Mouse (Mus musculus): ENCODE results near the gene Srf. TPM values are rescaled to one million over a fixed set of nuclear protein-coding genes. Genes with fewer than 3 reads are reported as not detected.

The Srf gene
- polyA plus RNA-seq, 1 experiment from 2014 or later: 11.9 TPM

- H3K27ac ChIP-seq (ENCODE audit: low read depth): no peak overlapping the region
These were observed 34.8 kb downstream of the Srf start for GRCm38 (mm10) chr17:46521174-46521573.

GRCm38 (mm10) chr17:46520385-46520979, 35.5 kb downstream of the Srf start:
- H3K9me3 ChIP-seq (ENCODE audit: control insufficient read depth, low read length): no peaks in the 10 kb centered on the region
- no peak overlapping the region for H3K27ac ChIP-seq (ENCODE audit: low read depth)
- peak overlapping the region; percentile 34 for H3K9ac ChIP-seq (ENCODE audit: low read length)
- no peaks in the 10 kb centered on the region for H3K36me3 ChIP-seq (ENCODE audit: control insufficient read depth, insufficient read depth, low read length)
- H3K4me2 ChIP-seq (ENCODE audit: low read length): peak overlapping the region; percentile 45
- DNase-seq (ENCODE audit: low spot score) (no peak), ATAC-seq (replicated peaks; ENCODE audit: low FRiP score, low TSS enrichment, low read depth) (0 out of 2 replicates have a peak, but pooled peaks have one; percentile 42)
- 35% methylated on average over 25 of the region's 25 CpGs for WGBS
- peaks cover 7% of the 10 kb centered on the region; the same call in 1 of the 2 replicates for H3K27me3 ChIP-seq (replicated peaks; ENCODE audit: control insufficient read depth, insufficient read depth, low read length)
- no peaks in the 10 kb centered on the region for H3K4me1 ChIP-seq (replicated peaks; ENCODE audit: control insufficient read depth, insufficient read depth, low read length)
- H3K4me3 ChIP-seq (ENCODE audit: low read depth, low read length): peak overlapping the region; percentile 25

More at GRCm38 (mm10) chr17:46521174-46521573, 34.8 kb downstream of the Srf start:
- Histone ChIP-seq H3K4me1 (replicated peaks; ENCODE audit: control insufficient read depth, insufficient read depth, low read length) (no peaks in the 10 kb centered on the region), H3K4me3 (ENCODE audit: low read depth, low read length) (no peak overlapping the region), H3K4me2 (ENCODE audit: low read length) (peak overlapping the region; percentile 45), H3K9me3 (ENCODE audit: control insufficient read depth, low read length) (no peaks in the 10 kb centered on the region), H3K36me3 (ENCODE audit: control insufficient read depth, insufficient read depth, low read length) (no peaks in the 10 kb centered on the region), H3K27me3 (replicated peaks; ENCODE audit: control insufficient read depth, insufficient read depth, low read length) (peaks cover 7% of the 10 kb centered on the region; the same call in 1 of the 2 replicates), H3K9ac (ENCODE audit: low read length) (peak overlapping the region; percentile 34)
- DNase-seq (ENCODE audit: low spot score): no peak
- WGBS: 68% methylated on average over 9 of the region's 9 CpGs
- ATAC-seq (replicated peaks; ENCODE audit: low FRiP score, low TSS enrichment, low read depth): no peak

GRCm38 (mm10) chr17:46519971-46520370, 36.0 kb downstream of the Srf start:
- ATAC-seq (replicated peaks; ENCODE audit: low FRiP score, low TSS enrichment, low read depth): 0 out of 2 replicates have a peak, but pooled peaks have one; percentile 24
- H3K9ac ChIP-seq (ENCODE audit: low read length): no peak overlapping the region

GRCm38 (mm10) chr17:46513329-46513728, 42.6 kb downstream of the Srf start:
- DNase-seq (ENCODE audit: low spot score): no peak
- H3K27ac ChIP-seq (ENCODE audit: low read depth): no peak overlapping the region
- no peak overlapping the region for H3K4me2 ChIP-seq (ENCODE audit: low read length)
- no peaks in the 10 kb centered on the region for H3K27me3 ChIP-seq (replicated peaks; ENCODE audit: control insufficient read depth, insufficient read depth, low read length)
- no peak for ATAC-seq (replicated peaks; ENCODE audit: low FRiP score, low TSS enrichment, low read depth)
- H3K36me3 ChIP-seq (ENCODE audit: control insufficient read depth, insufficient read depth, low read length): no peaks in the 10 kb centered on the region
- WGBS: 55% methylated on average over 2 of the region's 2 CpGs
- H3K4me1 ChIP-seq (replicated peaks; ENCODE audit: control insufficient read depth, insufficient read depth, low read length): no peaks in the 10 kb centered on the region
- H3K9me3 ChIP-seq (ENCODE audit: control insufficient read depth, low read length): no peaks in the 10 kb centered on the region
- no peak overlapping the region for H3K4me3 ChIP-seq (ENCODE audit: low read depth, low read length)
- H3K9ac ChIP-seq (ENCODE audit: low read length): no peak overlapping the region

More at GRCm38 (mm10) chr17:46519971-46520370, 36.0 kb downstream of the Srf start:
- 59% methylated on average over 10 of the region's 10 CpGs for WGBS
- Histone ChIP-seq H3K36me3 (ENCODE audit: control insufficient read depth, insufficient read depth, low read length) (no peaks in the 10 kb centered on the region), H3K27ac (ENCODE audit: low read depth) (no peak overlapping the region), H3K4me3 (ENCODE audit: low read depth, low read length) (peak overlapping the region; percentile 25), H3K27me3 (replicated peaks; ENCODE audit: control insufficient read depth, insufficient read depth, low read length) (peaks cover 7% of the 10 kb centered on the region; the same call in 1 of the 2 replicates), H3K4me2 (ENCODE audit: low read length) (peak overlapping the region; percentile 45), H3K9me3 (ENCODE audit: control insufficient read depth, low read length) (no peaks in the 10 kb centered on the region), H3K4me1 (replicated peaks; ENCODE audit: control insufficient read depth, insufficient read depth, low read length) (no peaks in the 10 kb centered on the region)
- DNase-seq (ENCODE audit: low spot score): no peak

GRCm38 (mm10) chr17:46511059-46511710, 44.8 kb downstream of the Srf start:
- no peak overlapping the region for H3K4me2 ChIP-seq (ENCODE audit: low read length)
- H3K36me3 ChIP-seq (ENCODE audit: control insufficient read depth, insufficient read depth, low read length): no peaks in the 10 kb centered on the region
- no peak overlapping the region for H3K4me3 ChIP-seq (ENCODE audit: low read depth, low read length)
- H3K9ac ChIP-seq (ENCODE audit: low read length): no peak overlapping the region
- DNase-seq (ENCODE audit: low spot score): no peak
- H3K9me3 ChIP-seq (ENCODE audit: control insufficient read depth, low read length): no peaks in the 10 kb centered on the region
- H3K4me1 ChIP-seq (replicated peaks; ENCODE audit: control insufficient read depth, insufficient read depth, low read length): no peaks in the 10 kb centered on the region
- no peaks in the 10 kb centered on the region for H3K27me3 ChIP-seq (replicated peaks; ENCODE audit: control insufficient read depth, insufficient read depth, low read length)
- WGBS: 48% methylated on average over 11 of the region's 11 CpGs
- ATAC-seq (replicated peaks; ENCODE audit: low FRiP score, low TSS enrichment, low read depth): 0 out of 2 replicates have a peak, but pooled peaks have one; percentile 43
- H3K27ac ChIP-seq (ENCODE audit: low read depth): no peak overlapping the region

- ATAC-seq (replicated peaks; ENCODE audit: low FRiP score, low TSS enrichment, low read depth): no peak
- WGBS: 90% methylated on average over 3 of the region's 3 CpGs
These were observed 50.4 kb downstream of the Srf start for GRCm38 (mm10) chr17:46505617-46506016.

GRCm38 (mm10) chr17:46503847-46504638, 51.9 kb downstream of the Srf start:
- Histone ChIP-seq H3K9me3 (ENCODE audit: control insufficient read depth, low read length) (no peaks in the 10 kb centered on the region), H3K36me3 (ENCODE audit: control insufficient read depth, insufficient read depth, low read length) (peaks cover 15% of the 10 kb centered on the region; the same call in 1 of the 2 replicates), H3K27me3 (replicated peaks; ENCODE audit: control insufficient read depth, insufficient read depth, low read length) (no peaks in the 10 kb centered on the region), H3K4me1 (replicated peaks; ENCODE audit: control insufficient read depth, insufficient read depth, low read length) (no peaks in the 10 kb centered on the region), H3K4me2 (ENCODE audit: low read length) (no peak overlapping the region), H3K27ac (ENCODE audit: low read depth) (no peak overlapping the region), H3K9ac (ENCODE audit: low read length) (no peak overlapping the region), H3K4me3 (ENCODE audit: low read depth, low read length) (no peak overlapping the region)
- 77% methylated on average over 14 of the region's 14 CpGs for WGBS
- no peak for ATAC-seq (replicated peaks; ENCODE audit: low FRiP score, low TSS enrichment, low read depth)
- no peak for DNase-seq (ENCODE audit: low spot score)

More at GRCm38 (mm10) chr17:46505617-46506016, 50.4 kb downstream of the Srf start:
- no peaks in the 10 kb centered on the region for H3K36me3 ChIP-seq (ENCODE audit: control insufficient read depth, insufficient read depth, low read length)
- no peak overlapping the region for H3K4me3 ChIP-seq (ENCODE audit: low read depth, low read length)
- DNase-seq (ENCODE audit: low spot score): no peak
- H3K9ac ChIP-seq (ENCODE audit: low read length): no peak overlapping the region
- no peaks in the 10 kb centered on the region for H3K27me3 ChIP-seq (replicated peaks; ENCODE audit: control insufficient read depth, insufficient read depth, low read length)
- no peaks in the 10 kb centered on the region for H3K9me3 ChIP-seq (ENCODE audit: control insufficient read depth, low read length)
- no peak overlapping the region for H3K4me2 ChIP-seq (ENCODE audit: low read length)
- H3K4me1 ChIP-seq (replicated peaks; ENCODE audit: control insufficient read depth, insufficient read depth, low read length): no peaks in the 10 kb centered on the region
- H3K27ac ChIP-seq (ENCODE audit: low read depth): no peak overlapping the region

GRCm38 (mm10) chr17:46502775-46503174, 53.2 kb downstream of the Srf start:
- no peak overlapping the region for H3K4me2 ChIP-seq (ENCODE audit: low read length)
- H3K27ac ChIP-seq (ENCODE audit: low read depth): no peak overlapping the region
- DNase-seq (ENCODE audit: low spot score): no peak
- H3K9ac ChIP-seq (ENCODE audit: low read length): no peak overlapping the region
- no peak overlapping the region for H3K4me3 ChIP-seq (ENCODE audit: low read depth, low read length)
- no peaks in the 10 kb centered on the region; the same call in 1 of the 2 replicates for H3K4me1 ChIP-seq (replicated peaks; ENCODE audit: control insufficient read depth, insufficient read depth, low read length)
- 84% methylated on average over 2 of the region's 2 CpGs for WGBS
- no peaks in the 10 kb centered on the region for H3K9me3 ChIP-seq (ENCODE audit: control insufficient read depth, low read length)
- H3K36me3 ChIP-seq (ENCODE audit: control insufficient read depth, insufficient read depth, low read length): peaks cover 17% of the 10 kb centered on the region; the same call in 1 of the 2 replicates
- no peaks in the 10 kb centered on the region for H3K27me3 ChIP-seq (replicated peaks; ENCODE audit: control insufficient read depth, insufficient read depth, low read length)
- ATAC-seq (replicated peaks; ENCODE audit: low FRiP score, low TSS enrichment, low read depth): no peak
